Mouse (Mus musculus): Measurements from ENCODE around the gene Usb1.

Usb1 gene

DNA sequence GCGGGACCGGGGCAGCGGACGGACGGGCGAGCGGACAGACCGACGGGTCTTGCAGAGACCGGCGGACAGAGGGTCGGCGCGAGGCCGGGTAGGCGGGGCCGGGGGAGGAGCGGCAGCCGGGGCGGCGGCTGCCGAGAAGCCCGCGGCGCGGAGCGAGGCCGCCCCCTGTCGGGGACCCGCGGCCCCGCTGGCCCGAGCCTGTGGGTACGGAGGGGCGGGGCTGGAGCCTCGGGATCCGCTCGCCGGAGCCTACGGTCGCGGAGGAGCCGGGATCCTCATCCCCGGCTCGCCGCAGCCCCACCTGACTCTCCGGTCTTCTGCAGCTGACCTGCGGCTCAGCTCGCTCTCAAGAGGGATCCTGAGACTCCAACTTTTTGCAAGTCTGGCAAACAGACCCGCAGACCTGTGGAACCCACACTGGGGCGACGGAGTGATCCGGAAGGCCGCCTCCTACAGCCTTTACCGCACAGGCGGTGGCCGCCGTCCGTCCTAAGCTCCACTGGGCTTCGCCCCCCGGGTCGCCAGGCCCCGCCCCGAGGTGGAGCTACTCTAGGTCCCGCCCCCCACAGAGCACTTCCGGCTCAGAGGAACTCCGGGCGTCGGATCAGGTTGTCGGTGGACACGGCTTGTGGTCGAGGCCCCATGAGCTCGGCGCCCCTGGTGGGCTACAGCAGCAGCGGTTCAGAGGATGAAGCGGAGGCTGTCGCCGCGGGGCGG, at the start of gene Usb1, which contains the start of gene Zfp319:
Gene Usb1 (plus strand): TSS at position 565 of the 717 bp plus-strand sequence.
Gene Zfp319 (minus strand): TSS at position 231 of the 717 bp plus-strand sequence.
- DNase-seq (ENCODE audit: low spot score), result peak; percentile 96

- no peak for DNase-seq (ENCODE audit: low spot score)
These were observed 42.9 kb upstream of the Usb1 start for GRCm38 (mm10) chr8:95289066-95289650.

DNA sequence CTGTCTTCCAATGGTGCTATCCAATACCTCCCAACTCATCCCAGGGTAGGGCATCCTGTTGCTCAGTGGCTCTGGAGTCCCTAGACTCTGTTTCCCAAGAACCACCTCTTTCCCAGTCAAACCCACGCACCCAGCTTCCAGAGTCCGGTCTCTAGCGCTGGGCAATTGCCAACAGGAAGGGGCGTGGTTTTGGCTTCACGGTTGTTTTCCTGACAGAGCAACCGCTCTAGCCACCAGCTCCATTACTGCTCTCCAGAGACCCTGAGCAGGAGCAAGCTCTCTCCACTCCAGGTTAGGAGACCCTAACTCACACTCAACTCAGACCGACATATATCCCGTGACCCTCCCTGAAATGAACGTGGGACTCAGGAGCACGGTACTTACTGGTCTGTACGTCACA, 38.9 kb upstream of the Usb1 start:
- peak; percentile 53 for DNase-seq (ENCODE audit: low spot score)

GRCm38 (mm10) chr8:95293891-95294290, 38.2 kb upstream of the Usb1 start:
- DNase-seq (ENCODE audit: low spot score), result no peak

DNA sequence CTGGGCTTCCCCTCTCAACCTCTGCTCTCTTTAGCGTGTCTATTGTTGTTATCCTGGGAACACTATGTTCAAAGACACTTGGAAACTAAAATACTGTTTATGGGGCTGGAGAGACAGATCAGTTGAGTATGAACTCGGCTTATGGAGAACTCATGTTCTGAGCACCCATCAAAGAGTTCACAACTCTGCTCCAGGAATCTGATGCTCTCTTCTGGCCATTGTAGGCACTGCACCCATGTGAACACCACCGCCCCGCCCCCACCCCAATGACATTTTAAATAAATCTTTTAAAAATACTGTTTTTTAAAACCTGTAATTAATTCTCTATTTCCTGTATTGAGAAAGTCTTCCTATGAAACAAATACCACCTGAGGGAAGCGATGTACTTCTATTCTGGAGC, 29.7 kb upstream of the Usb1 start:
- no peak for DNase-seq (ENCODE audit: low spot score)

GRCm38 (mm10) chr8:95305526-95305925, 26.6 kb upstream of the Usb1 start:
- no peak for DNase-seq (ENCODE audit: low spot score)

DNA sequence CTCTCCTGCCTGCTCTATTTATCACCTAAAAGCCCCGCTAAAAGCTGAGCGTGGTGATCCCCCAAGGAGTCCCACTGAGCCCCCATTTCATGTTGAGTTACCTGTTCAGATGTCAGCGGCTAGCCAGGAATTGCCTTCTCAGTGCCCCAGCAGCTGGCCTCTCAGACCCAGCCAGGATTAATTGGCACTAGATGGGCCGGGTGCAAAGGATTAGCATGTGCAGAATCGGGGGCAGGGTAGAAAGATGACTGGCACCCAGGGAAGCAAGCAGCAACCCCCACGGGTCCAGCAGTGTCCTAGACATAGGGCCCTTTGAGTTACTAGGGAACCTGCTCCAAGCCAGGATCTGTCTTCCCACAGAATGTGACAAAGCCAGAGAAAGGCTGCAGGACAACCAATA, 25.7 kb upstream of the Usb1 start, which contains the start of gene Cngb1:
Gene Cngb1 (minus strand): TSS at position 155 of the 400 bp plus-strand sequence.
- DNase-seq (ENCODE audit: low spot score), result no peak

- no peak for DNase-seq (ENCODE audit: low spot score)
These were observed 21.6 kb upstream of the Usb1 start, which contains the start of gene Tepp for GRCm38 (mm10) chr8:95310342-95310970. Tepp (plus strand) TSS chr8:95310566.

DNA sequence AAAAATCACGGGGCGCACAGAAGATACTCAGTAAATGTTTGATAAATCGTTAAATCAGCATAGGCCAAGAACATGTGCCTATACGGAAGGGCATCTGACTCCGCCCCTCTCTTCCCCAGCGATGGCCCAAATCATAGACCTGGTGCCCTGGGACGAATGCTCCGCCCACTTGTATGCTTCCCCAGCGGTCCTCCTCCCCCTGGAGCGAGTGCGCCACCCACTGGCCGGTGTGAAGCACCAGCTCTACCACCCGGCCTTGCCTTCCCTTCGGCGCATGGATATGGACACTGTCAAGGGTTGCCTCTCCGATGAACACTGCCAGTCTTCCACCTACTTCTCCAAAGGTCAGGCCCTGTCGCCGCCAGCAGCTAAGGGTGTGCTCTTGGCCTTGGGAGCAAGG, 19.2 kb upstream of the Usb1 start:
- DNase-seq (ENCODE audit: low spot score), result no peak

- DNase-seq (ENCODE audit: low spot score), result no peak
These were observed 18.2 kb upstream of the Usb1 start for GRCm38 (mm10) chr8:95313857-95314256.

- no peak for DNase-seq (ENCODE audit: low spot score)
These were observed 17.4 kb upstream of the Usb1 start for GRCm38 (mm10) chr8:95314707-95315106.

DNA sequence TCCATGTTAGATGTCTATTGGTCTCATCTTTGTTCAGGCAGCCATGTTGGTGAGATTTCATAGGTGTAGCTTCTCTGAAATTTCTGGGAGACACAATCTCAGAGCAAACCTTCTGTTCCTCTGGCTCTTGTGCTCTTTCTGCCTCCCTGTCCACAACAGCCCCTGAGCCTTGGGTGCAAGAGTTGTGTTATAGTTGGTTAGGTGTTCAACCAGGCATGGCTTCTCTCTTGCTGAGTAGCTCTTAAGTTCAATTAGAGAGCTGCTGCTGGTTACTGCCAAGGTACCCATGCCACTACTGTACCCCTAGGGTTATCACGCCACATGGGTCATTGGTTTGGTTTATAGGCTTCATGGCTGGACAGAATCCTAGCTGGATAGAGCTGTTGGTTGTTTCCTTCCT, 16.7 kb upstream of the Usb1 start:
- DNase-seq (ENCODE audit: low spot score), result no peak

- peak; percentile 73 for DNase-seq (ENCODE audit: low spot score)
These were observed 11.6 kb upstream of the Usb1 start for GRCm38 (mm10) chr8:95320224-95321139.

- no peak for DNase-seq (ENCODE audit: low spot score)
These were observed 8.9 kb upstream of the Usb1 start for GRCm38 (mm10) chr8:95323201-95323600.

DNA sequence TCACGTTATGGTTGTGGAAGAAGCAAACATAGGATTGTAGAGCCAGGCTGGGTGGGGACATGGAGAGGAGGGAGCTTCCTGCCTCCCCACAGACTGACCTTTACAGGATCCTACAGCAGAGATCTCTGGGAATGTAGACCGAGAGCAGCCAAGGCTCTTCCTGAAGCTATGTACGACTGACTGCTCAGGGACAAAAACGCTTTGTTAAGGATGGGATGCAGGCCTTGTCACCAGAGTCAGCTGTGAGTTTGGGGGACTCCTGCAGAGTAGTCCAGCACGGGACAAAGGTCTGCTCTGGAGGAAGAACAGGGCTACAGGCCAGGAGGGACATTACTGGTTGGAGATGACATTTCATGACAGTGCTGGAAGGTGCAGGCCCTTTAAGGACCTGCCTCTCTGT, 7.4 kb upstream of the Usb1 start:
- no peak for DNase-seq (ENCODE audit: low spot score)

DNA sequence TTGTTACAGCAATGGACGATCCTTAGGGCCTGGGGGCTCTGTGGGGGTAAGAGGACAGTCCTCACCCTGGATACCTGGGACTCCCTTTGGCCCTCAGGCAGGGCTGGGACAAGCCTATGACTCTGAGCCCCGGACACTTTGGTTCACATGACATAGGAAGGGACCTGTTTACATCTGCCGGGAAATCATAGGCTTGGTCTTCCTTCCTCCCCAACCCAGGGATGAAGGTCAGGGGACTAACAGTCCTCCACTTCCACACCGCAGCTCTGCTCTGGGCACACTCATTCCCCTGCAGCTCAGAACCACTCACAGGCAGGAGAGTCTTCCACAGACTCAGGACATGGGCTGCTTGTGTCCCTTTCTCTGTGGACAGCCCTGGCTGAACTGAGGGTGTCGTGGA, 5.3 kb upstream of the Usb1 start:
- DNase-seq (ENCODE audit: low spot score), result no peak

GRCm38 (mm10) chr8:95327866-95328465, 4.1 kb upstream of the Usb1 start:
- DNase-seq (ENCODE audit: low spot score), result no peak

- DNase-seq (ENCODE audit: low spot score), result no peak
These were observed 1.7 kb upstream of the Usb1 start for GRCm38 (mm10) chr8:95330367-95330766.

DNA sequence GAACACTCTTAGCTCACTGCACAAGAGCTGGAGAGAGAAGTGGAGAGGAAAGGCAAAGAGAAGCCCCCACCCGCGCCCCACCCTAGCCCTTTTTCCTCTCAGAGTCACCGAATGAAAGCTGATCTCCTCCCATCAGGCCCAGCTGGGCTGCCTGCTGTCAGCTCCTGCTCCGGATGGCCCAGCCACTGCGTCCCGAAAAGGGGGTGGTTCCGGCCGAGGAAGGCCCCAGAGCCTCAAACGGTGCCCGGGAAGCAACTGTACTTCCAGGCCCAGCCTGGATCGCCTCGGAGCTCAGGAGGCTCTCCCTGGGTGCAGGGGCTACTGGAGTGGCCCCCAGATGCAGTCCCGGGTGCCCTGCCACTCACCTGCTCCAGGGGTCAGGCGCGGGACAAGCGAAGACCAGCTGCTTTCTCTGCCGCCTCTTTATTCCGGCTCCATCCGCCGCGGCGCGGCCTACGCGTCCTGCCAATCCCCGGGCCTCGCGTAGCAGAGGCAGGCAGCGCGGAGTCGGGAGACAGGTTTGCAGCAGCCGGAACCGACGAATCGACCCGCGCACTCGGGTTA, 846 bp upstream of the Usb1 start:
- DNase-seq (ENCODE audit: low spot score), result no peak

DNA sequence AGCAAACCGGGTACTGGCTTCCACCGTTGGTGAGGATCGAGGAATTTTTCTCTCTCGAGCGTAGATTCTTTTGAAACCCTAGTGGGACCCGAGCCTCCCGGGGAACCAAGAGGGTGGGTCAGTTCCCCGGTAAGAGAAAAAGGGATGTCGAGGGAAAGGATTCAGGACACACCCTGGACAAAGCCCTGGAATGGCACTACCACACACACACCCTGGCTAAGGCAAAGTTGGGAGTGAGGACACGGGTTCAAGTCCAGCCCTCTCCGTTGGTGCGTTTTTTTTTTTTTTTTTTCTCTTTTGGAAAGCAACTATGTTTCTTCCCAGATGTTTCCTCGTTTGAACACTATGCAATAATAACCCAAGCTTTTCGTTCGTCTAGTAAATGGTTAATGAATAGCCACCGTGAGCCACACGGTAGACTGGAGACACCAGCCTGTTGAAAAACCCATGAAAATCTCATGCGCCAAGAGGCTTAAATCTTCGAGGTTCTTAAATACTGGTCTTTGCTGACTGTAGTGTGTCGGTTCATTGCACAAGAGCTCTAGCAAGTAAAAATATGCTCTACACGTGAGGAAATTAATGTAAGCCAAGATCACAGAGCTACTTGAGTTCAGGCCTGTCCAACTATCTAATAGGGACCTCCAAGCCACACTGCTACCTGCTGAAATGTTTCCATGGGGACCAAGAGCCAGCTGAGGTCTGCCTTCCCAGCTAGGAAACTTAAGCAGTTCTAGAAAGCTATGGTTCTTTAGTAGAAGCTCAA, 534 bp downstream of the Usb1 start:
- DNase-seq (ENCODE audit: low spot score), result no peak

DNA sequence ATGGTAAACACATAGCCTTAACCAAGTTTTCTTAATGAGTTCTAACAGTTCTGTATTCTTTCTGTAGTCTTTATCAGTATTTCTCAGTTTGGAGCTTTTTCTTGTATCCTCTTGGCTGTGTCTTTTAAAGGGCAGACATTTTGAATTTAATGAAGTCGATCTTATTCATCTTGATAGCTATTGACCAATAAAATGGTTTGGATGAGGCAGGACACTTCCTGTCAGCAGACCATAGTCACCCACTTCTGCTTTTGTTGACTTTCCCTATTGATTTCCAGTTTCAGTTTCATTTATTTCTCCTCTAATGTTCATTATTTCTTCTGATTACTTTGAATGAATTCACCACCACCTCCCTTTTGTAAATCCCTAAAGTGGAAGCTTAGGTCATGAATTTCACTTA, 3.6 kb downstream of the Usb1 start:
- no peak for DNase-seq (ENCODE audit: low spot score)

Data from urinary bladder, postnatal 25 days (tissue).